Mouse (Mus musculus) effector memory CD4-positive, alpha-beta T cell, adult 7 months (primary cell): Measurements from ENCODE around the gene Ccdc39. TPM values are rescaled to one million over a fixed set of nuclear protein-coding genes. Genes with fewer than 3 reads are reported as not detected.

Source experiments
- polyA plus RNA-seq: library from polyadenylated mRNA; unstranded; fragments of 100-300 nt; shearing (Covaris generic); gene quantifications from one replicate; pipeline ENCODE4 v1.2.1, GENCODE M21; 2017

Gene Ccdc39
- polyA plus RNA-seq: not detected

GRCm38 (mm10) chr3:33843801-33844632, at the start of gene Ccdc39:
Gene Ccdc39, minus strand, starts transcription at chr3:33844310.

DNA sequence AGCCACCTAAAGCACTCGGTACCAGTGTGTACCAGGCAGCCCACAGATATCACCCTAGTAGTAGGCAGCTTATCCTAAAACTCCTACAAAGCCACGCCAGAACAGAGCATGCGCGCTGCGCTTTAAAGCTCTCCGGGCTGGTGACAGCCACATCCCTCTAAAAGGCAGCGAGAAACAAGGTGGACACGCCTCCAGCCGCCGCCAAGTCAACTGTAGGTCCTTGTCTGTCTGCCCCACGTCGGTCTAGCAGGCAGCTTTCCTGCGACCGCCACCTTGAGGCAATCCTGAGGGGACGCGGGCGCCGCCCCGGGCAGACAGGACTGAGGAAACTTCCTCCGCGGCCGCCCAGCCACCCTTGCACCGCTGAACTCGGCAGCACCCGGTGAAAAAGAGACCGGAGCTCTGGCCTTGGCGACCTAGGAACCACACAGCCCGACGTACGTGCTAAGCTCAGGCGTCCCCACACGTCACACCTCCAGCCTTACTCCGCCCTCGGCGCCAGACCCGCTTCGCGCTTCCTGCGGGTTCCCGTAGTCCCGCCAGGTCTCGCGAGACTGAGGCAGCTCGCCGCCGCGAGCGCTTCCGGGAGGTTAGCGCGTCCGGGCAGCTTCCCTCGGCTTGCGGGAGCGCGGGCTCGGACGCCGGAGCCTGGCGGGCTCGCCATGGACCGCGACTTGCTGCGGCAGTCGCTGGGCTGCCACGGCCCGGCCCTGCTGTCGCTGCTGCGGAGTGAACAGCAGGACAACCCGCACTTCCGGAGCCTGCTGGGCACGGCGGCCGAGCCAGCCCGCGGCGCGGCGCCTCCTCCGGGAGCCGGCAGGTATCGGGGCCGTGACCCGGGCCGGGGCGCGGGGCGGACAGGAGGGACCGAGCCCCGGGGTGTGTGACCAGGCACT, 44.2 kb downstream of the Ccdc39 start, which contains the start of gene Ttc14:
Gene Ttc14 (plus strand): TSS at position 216 of the 896 bp plus-strand sequence.

Other genes starting within 250 kb of the Ccdc39 start
- gene Ttc14, start 44.5 kb downstream of the Ccdc39 start, polyA plus RNA-seq: 125 TPM
- gene Fxr1, start 175.6 kb upstream of the Ccdc39 start, polyA plus RNA-seq: 63.3 TPM
- 81.0 TPM for gene Dnajc19, start 237.0 kb upstream of the Ccdc39 start, polyA plus RNA-seq